Mouse (Mus musculus) lung, postnatal 0 days (tissue): Measurements from ENCODE around the gene Cdkl4. TPM values are rescaled to one million over a fixed set of nuclear protein-coding genes. Genes with fewer than 3 reads are reported as not detected.

ENCODE experiments used
- ATAC-seq: fragments of 200-750 bp; cut with Nextera tagmentation; 2 replicates; pipeline ENCODE4 v1.8.0; 2017; ENCODE audit warnings: moderate library complexity
- DNase-seq: peaks from one replicate; pipeline ENCODE4 v3.0.0-alpha.2; 2016; ENCODE audit warnings: low spot score
- H3K27ac ChIP-seq: fragments of 300-500 bp; sonication (generic); 2 replicates; pipeline ENCODE4 v1.5.1; 2014; ENCODE audit warnings: antibody characterized with exemption, mild to moderate bottlenecking, low read length, mixed read lengths
- H3K27me3 ChIP-seq: fragments of 300-500 bp; sonication (generic); replicated peaks from 2 replicates; pipeline ENCODE4 v1.6.1; 2014; ENCODE audit warnings: low read length, mixed read lengths; ENCODE audit not compliant: insufficient read depth
- H3K36me3 ChIP-seq: fragments of 300-500 bp; sonication (generic); 2 replicates; pipeline ENCODE4 v1.6.1; 2014; ENCODE audit warnings: low read length, mixed read lengths; ENCODE audit not compliant: insufficient read depth
- H3K4me1 ChIP-seq: fragments of 300-500 bp; sonication (generic); 2 replicates; pipeline ENCODE4 v1.6.1; 2014; ENCODE audit warnings: antibody characterized with exemption, low read depth, low read length, mixed read lengths; ENCODE audit not compliant: insufficient read depth
- H3K4me2 ChIP-seq: fragments of 300-500 bp; sonication (generic); replicated peaks from 2 replicates; pipeline ENCODE4 v1.6.1; 2014; ENCODE audit warnings: low read depth, mild to moderate bottlenecking, low read length, moderate library complexity, mixed read lengths
- H3K4me3 ChIP-seq: fragments of 300-500 bp; sonication (generic); 2 replicates; pipeline ENCODE4 v1.5.1; 2014; ENCODE audit warnings: low read depth, low read length
- H3K9ac ChIP-seq: fragments of 300-500 bp; sonication (generic); replicated peaks from 2 replicates; pipeline ENCODE4 v1.6.1; 2014; ENCODE audit warnings: low read depth, mild to moderate bottlenecking
- H3K9me3 ChIP-seq: fragments of 300-500 bp; sonication (generic); 2 replicates; pipeline ENCODE4 v1.6.1; 2016; ENCODE audit warnings: low read length, mixed read lengths
- CTCF ChIP-seq: IDR thresholded peaks from 2 replicates; pipeline ENCODE4 v1.5.1; 2016; ENCODE audit warnings: antibody characterized with exemption, mild to moderate bottlenecking
- EP300 ChIP-seq: IDR thresholded peaks from 2 replicates; pipeline ENCODE4 v1.6.1; 2016; ENCODE audit warnings: antibody characterized with exemption, mild to moderate bottlenecking, control low read depth
- WGBS: fragments of 180-500 bp; shearing (Covaris S2); extraction: QIAGEN DNeasy Blood & Tissue Kit; methylation state at CpG from one replicate; pipeline ENCODE4 v1.1.7; 2014; 5-methylcytosine and 5-hydroxymethylcytosine counted together
- polyA plus RNA-seq: library from polyadenylated mRNA; unstranded; fragments of >200 nt; fragmentation: Nextera tagmentation; extraction: Ambion mirVana; gene quantifications from 2 replicates; pipeline ENCODE4 v1.2.1, GENCODE M21; 2015

Cdkl4 gene
- polyA plus RNA-seq, result 3.4 and 4.9 TPM in 2 replicates

GRCm38 (mm10) chr17:80577639-80578038 is at the start of gene Cdkl4:
TSS of gene Cdkl4 (minus strand) at chr17:80577813.
- no peak within 1 kb of the TSS for H3K9ac ChIP-seq
- 75% methylated on average over 15 of the region's 15 CpGs for WGBS
- peaks cover 8% of the 10 kb centered on the region; the same call in 1 of the 2 replicates for H3K36me3 ChIP-seq
- H3K4me2 ChIP-seq, result peak within 1 kb of the TSS; percentile 64
- ATAC-seq (no peak), DNase-seq (no peak)
- H3K27me3 ChIP-seq, result no peaks in the 10 kb centered on the region
- no peak within 1 kb of the TSS for H3K27ac ChIP-seq
- TF ChIP-seq CTCF, result no peak
- no peak for TF ChIP-seq EP300
- no peaks in the 10 kb centered on the region for H3K9me3 ChIP-seq
- H3K4me1 ChIP-seq, result peaks cover 3% of the 10 kb centered on the region; the same call in 1 of the 2 replicates
- peak within 1 kb of the TSS; percentile 25; the same call in 1 of the 2 replicates for H3K4me3 ChIP-seq

- Histone ChIP-seq H3K9me3 (no peaks in the 10 kb centered on the region), H3K27ac (no peak overlapping the region), H3K4me1 (no peaks in the 10 kb centered on the region), H3K9ac (no peak overlapping the region), H3K4me3 (no peak overlapping the region), H3K36me3 (no peaks in the 10 kb centered on the region; the same call in 1 of the 2 replicates), H3K4me2 (no peak overlapping the region), H3K27me3 (no peaks in the 10 kb centered on the region)
- ATAC-seq, result no peak; the same call in 1 of the 2 replicates
- TF ChIP-seq EP300 (no peak), CTCF (no peak)
- DNase-seq, result peak; percentile 20
These were observed 47.4 kb upstream of the Cdkl4 start for GRCm38 (mm10) chr17:80624979-80625378.

- Histone ChIP-seq H3K27me3 (no peaks in the 10 kb centered on the region), H3K4me1 (no peaks in the 10 kb centered on the region), H3K4me2 (no peak overlapping the region), H3K36me3 (peaks cover 3% of the 10 kb centered on the region), H3K9me3 (no peaks in the 10 kb centered on the region), H3K4me3 (no peak overlapping the region), H3K27ac (no peak overlapping the region), H3K9ac (no peak overlapping the region)
- 85% methylated on average over 4 of the region's 4 CpGs for WGBS
- DNase-seq (no peak), ATAC-seq (no peak)
- no peak for TF ChIP-seq EP300
- TF ChIP-seq CTCF, result no peak
These were observed 44.1 kb upstream of the Cdkl4 start for GRCm38 (mm10) chr17:80621691-80622090.

DNA sequence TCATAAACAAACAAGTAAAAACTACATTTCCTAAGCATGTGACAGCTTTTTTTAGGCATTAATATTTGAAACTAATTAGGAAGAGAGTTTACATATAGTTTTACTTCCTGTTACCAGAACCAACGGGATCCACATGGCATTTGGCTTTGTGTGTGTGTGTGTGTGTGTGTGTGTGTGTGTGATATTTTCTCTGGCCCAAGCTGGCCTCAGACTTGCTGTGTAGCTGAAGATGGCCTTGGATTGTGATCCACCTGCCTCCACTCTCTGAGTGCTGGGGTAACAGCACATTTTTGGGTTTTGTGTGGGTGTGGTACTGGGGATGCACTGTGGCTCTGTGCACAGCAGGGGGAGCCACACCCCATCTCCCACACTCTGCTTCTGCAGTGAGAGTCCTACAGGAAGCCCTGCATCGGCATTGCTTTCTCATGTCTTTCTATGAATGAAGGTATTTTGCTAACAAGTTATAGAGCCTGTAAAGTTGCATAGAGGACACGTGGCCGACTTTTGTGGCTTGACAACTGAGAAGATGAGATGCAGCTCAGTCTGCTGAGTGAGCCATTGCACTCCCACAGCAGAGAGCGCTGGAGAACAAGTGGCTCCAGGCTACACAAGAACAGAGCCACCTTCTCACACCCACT is 43.3 kb upstream of the Cdkl4 start:
- Histone ChIP-seq H3K4me3 (no peak overlapping the region), H3K36me3 (peaks cover 5% of the 10 kb centered on the region), H3K4me1 (no peaks in the 10 kb centered on the region), H3K4me2 (no peak overlapping the region), H3K9me3 (no peaks in the 10 kb centered on the region), H3K27ac (no peak overlapping the region), H3K9ac (no peak overlapping the region), H3K27me3 (no peaks in the 10 kb centered on the region)
- ATAC-seq (peak; percentile 66), DNase-seq (peak; percentile 45)
- TF ChIP-seq CTCF (peak; percentile 94), EP300 (no peak)
- WGBS, result 39% methylated on average over 5 of the region's 5 CpGs

DNA sequence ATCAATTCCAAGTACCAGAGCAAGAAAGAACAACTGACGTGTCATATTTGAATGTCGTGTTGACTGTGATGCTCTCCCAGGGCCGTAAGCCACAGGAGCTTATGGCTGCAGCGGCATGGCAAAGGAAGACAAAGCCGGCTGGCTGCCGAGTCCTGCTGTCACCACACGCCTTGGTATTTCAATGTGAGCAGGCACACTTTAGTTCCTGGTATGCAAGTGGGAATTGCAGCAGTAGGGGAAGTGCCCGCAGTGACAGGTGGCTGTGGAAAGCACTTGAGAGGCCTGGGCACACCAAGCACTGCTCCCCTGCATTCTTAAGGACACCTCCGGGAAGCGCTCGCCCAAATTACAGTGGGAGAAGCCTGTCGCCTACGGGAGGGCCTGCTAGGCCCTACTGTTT is 41.9 kb upstream of the Cdkl4 start:
- no peaks in the 10 kb centered on the region for H3K9me3 ChIP-seq
- 65% methylated on average over 13 of the region's 13 CpGs for WGBS
- ATAC-seq, result peak; percentile 76
- no peaks in the 10 kb centered on the region for H3K27me3 ChIP-seq
- H3K36me3 ChIP-seq, result peaks cover 16% of the 10 kb centered on the region
- no peak overlapping the region for H3K4me3 ChIP-seq
- DNase-seq, result peak; percentile 66
- no peak overlapping the region for H3K9ac ChIP-seq
- no peak overlapping the region for H3K4me2 ChIP-seq
- no peaks in the 10 kb centered on the region for H3K4me1 ChIP-seq
- H3K27ac ChIP-seq, result no peak overlapping the region
- TF ChIP-seq EP300, result no peak
- TF ChIP-seq CTCF, result no peak

DNA sequence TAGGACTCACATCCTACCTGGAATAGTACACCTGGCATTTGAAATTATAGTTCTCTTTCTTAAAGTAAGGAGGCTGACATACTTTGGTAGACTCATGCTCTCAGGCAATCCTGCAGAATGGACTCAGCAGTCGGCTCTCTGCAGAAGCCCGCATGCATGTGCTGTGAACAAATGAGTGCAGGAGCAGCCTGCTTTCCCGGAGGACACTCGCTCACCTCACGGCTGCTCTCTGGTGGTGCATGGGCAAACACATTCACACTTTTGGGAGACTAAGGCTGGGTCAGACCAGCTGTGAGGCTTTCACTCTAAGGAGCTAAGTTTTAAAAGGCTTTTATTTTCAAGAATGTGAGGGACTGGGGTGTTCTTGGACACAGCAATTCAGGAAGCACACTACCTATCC is 41.3 kb upstream of the Cdkl4 start:
- DNase-seq, result no peak
- Histone ChIP-seq H3K36me3 (peaks cover 19% of the 10 kb centered on the region), H3K27me3 (no peaks in the 10 kb centered on the region), H3K9ac (no peak overlapping the region), H3K4me2 (no peak overlapping the region), H3K27ac (no peak overlapping the region), H3K4me3 (no peak overlapping the region), H3K4me1 (no peaks in the 10 kb centered on the region), H3K9me3 (no peaks in the 10 kb centered on the region)
- TF ChIP-seq CTCF (no peak), EP300 (no peak)
- 76% methylated on average over 5 of the region's 5 CpGs for WGBS
- ATAC-seq, result no peak
